Mouse (Mus musculus) kidney, embryonic 16.5 days (tissue): Measurements from ENCODE around the gene Idi1. TPM values are rescaled to one million over a fixed set of nuclear protein-coding genes. Genes with fewer than 3 reads are reported as not detected.
A peak's percentile ranks its signal among the peaks of the same experiment; 100 is the strongest.
"Not testable (repeated sequence)": the region's sequence is repeated elsewhere in the genome, so short reads cannot be mapped to it uniquely, and the experiment has no call there.

Source experiments
- ATAC-seq: fragments of 200-750 bp; cut with Nextera tagmentation; 2 replicates; pipeline ENCODE4 v1.8.0; 2017; ENCODE audit warnings: moderate TSS enrichment; ENCODE audit not compliant: low FRiP score, low TSS enrichment
- H3K27ac ChIP-seq: fragments of 300-500 bp; sonication (generic); 2 replicates; pipeline ENCODE4 v1.5.1; 2014; ENCODE audit warnings: low read length
- H3K27me3 ChIP-seq: fragments of 300-500 bp; sonication (generic); 2 replicates; pipeline ENCODE4 v1.6.1; 2014; ENCODE audit warnings: low read length, control low read depth, mixed read lengths; ENCODE audit not compliant: insufficient read depth
- H3K36me3 ChIP-seq: fragments of 300-500 bp; sonication (generic); 2 replicates; pipeline ENCODE4 v1.6.1; 2014; ENCODE audit warnings: low read length, control low read depth, mixed read lengths; ENCODE audit not compliant: insufficient read depth
- H3K4me1 ChIP-seq: fragments of 300-500 bp; sonication (generic); 2 replicates; pipeline ENCODE4 v1.6.1; 2014; ENCODE audit warnings: low read length, control low read depth, mixed read lengths; ENCODE audit not compliant: insufficient read depth
- H3K4me2 ChIP-seq: fragments of 300-500 bp; sonication (generic); replicated peaks from 2 replicates; pipeline ENCODE4 v1.6.1; 2014; ENCODE audit warnings: low read depth, low read length
- H3K4me3 ChIP-seq: fragments of 300-500 bp; sonication (generic); 2 replicates; pipeline ENCODE4 v1.5.1; 2014; ENCODE audit warnings: mild to moderate bottlenecking, low read length
- H3K9ac ChIP-seq: fragments of 300-500 bp; sonication (generic); replicated peaks from 2 replicates; pipeline ENCODE4 v1.6.1; 2014; ENCODE audit warnings: low read length
- H3K9me3 ChIP-seq: fragments of 300-500 bp; sonication (generic); 2 replicates; pipeline ENCODE4 v1.6.1; 2016; ENCODE audit warnings: low read length, control low read depth
- WGBS: fragments of 180-500 bp; shearing (Covaris S2); extraction: QIAGEN DNeasy Blood & Tissue Kit; methylation state at CpG from one replicate; pipeline ENCODE4 v1.1.7; 2014; 5-methylcytosine and 5-hydroxymethylcytosine counted together
- polyA plus RNA-seq: library from polyadenylated mRNA; unstranded; fragments of >200 nt; fragmentation: Nextera tagmentation; extraction: Ambion mirVana; gene quantifications from 2 replicates; pipeline ENCODE4 v1.2.1, GENCODE M21; 2015

Idi1 gene
- polyA plus RNA-seq, 1 experiment from 2014 or later = 59.7 TPM

DNA sequence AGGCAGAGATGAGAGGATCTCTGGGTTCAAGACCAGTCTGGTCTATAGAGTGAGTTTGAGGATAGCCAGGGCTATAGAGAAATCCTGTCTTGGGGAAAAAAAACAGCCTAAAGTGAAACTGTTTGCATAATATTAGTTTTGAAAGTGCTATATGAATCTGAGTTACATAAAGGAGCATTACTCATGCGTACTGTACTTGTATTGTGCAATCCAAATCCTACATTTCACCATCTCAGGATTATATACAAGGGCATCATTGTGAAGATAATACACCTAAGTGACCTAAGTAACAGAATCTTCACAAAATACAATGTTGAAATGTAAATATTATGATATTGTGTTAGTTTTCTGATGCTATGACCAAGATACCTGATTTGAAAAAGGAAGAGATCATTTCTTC is 11.5 kb upstream of the Idi1 start:
- Histone ChIP-seq H3K4me2 (no peak overlapping the region), H3K27ac (no peak overlapping the region), H3K4me3 (no peak overlapping the region), H3K36me3 (no peaks in the 10 kb centered on the region), H3K4me1 (peaks cover 8% of the 10 kb centered on the region), H3K27me3 (no peaks in the 10 kb centered on the region), H3K9ac (no peak overlapping the region), H3K9me3 (no peaks in the 10 kb centered on the region)
- 95% methylated on average over 1 of the region's 1 CpGs for WGBS
- ATAC-seq = no peak

DNA sequence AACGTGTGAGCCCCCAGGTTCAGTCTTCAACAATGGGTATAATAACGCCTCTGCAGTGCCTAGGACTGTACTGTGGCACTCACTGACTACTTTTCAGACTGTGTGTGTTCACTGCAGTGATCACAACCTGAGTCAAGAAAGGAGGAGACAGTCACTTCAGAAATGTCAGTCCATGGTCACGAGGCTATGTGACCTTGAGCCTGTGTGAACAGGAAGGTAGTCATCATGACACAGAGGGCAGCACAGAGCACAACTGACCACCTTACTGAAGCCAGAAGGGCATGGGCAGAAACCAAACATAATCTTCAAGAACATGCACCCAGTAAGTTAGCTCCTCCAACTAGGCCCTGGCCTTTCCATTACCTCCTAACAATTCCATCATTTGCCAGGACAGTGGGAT is 3.7 kb upstream of the Idi1 start:
- no peak for ATAC-seq
- Histone ChIP-seq H3K9me3 (no peaks in the 10 kb centered on the region), H3K27me3 (no peaks in the 10 kb centered on the region), H3K4me2 (no peak overlapping the region), H3K27ac (no peak overlapping the region), H3K36me3 (no peaks in the 10 kb centered on the region), H3K4me1 (peaks cover 6% of the 10 kb centered on the region; the same call in 1 of the 2 replicates), H3K4me3 (no peak overlapping the region), H3K9ac (no peak overlapping the region)
- 77% methylated on average over 3 of the region's 3 CpGs for WGBS

DNA sequence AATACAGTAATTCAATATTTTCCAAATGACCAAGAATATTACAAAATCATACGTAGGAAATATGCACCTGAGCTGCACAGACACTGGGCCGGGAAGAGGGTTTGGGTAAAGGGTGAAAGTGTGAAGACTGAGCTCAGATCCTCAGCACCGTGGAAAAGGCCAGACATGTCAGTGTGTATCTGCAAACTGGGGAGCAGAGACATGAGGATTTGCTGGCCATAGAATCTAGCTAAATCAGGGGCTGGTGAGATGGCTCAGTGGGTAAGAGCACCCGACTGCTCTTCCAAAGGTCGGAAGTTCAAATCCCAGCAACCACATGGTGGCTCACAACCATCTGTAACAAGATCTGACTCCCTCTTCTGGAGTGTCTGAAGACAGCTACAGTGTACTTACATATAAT is 1.4 kb upstream of the Idi1 start:
- not testable (repeated sequence) for H3K9ac ChIP-seq, H3K4me3 ChIP-seq
- WGBS = 70% methylated on average over 5 of the region's 5 CpGs

GRCm38 (mm10) chr13:8886185-8886560 is 872 bp downstream of the Idi1 start:
- peak overlapping the region; percentile 66 for H3K4me3 ChIP-seq

More for the DNA sequence above, 1.4 kb upstream of the Idi1 start:
- H3K4me1 ChIP-seq = peaks cover 12% of the 10 kb centered on the region; the same call in 1 of the 2 replicates
- not testable (repeated sequence) for H3K9me3 ChIP-seq, ATAC-seq, H3K36me3 ChIP-seq, H3K4me2 ChIP-seq, H3K27me3 ChIP-seq, H3K27ac ChIP-seq

DNA sequence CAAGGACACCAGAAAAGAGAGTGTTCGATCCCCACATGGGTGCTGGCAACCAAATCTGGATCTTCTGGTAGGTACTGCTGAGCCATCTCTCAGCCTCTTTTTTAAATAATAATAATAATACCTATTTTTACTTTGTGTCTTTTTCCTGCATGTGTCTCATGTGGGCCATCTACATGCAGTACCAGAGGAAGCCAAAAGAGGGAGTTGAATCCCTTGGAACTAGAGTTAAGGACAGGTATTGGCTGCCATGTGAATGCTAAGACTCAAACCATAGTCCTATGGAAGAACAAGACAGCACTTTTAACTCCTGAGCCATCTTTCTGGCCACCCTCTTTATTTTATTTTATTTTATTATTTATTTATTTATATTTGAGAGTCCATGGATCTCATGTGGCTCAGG is 3.3 kb downstream of the Idi1 start:
- 97% methylated on average over 1 of the region's 1 CpGs for WGBS
- H3K4me3 ChIP-seq = no peak overlapping the region

More at GRCm38 (mm10) chr13:8886185-8886560, 872 bp downstream of the Idi1 start:
- ATAC-seq = no peak
- Histone ChIP-seq H3K9ac (peak overlapping the region; percentile 69), H3K27me3 (no peaks in the 10 kb centered on the region), H3K4me1 (peaks cover 12% of the 10 kb centered on the region; the same call in 1 of the 2 replicates), H3K9me3 (no peaks in the 10 kb centered on the region), H3K4me2 (peak overlapping the region; percentile 56), H3K36me3 (peaks cover 14% of the 10 kb centered on the region; the same call in 1 of the 2 replicates), H3K27ac (peak overlapping the region; percentile 93; the same call in 1 of the 2 replicates)
- 4% methylated on average over 9 of the region's 9 CpGs for WGBS

DNA sequence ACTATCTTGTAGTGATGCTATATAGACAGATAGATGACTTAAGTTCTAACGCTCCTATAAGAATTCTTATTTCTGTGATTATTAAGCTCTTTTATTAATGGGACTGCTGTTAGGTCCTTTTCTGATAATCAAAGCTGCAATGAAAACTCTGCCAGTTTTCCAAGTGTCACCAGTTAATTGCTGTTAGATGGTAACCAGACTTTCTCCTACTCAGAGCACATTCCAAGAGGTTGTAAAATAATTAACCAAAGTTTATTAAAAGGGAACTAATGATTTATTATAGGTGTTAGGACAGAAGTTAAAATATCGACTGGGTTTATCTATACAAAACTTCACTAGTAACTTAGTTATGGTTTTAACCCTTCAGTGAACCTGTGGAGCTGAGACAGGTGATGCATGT is 20.7 kb downstream of the Idi1 start:
- H3K9me3 ChIP-seq = peaks cover 15% of the 10 kb centered on the region
- not testable (repeated sequence) for H3K27ac ChIP-seq, H3K9ac ChIP-seq, H3K27me3 ChIP-seq, H3K36me3 ChIP-seq, H3K4me2 ChIP-seq, H3K4me3 ChIP-seq, ATAC-seq, H3K4me1 ChIP-seq
- 87% methylated on average over 2 of the region's 2 CpGs for WGBS

More for the DNA sequence above, 3.3 kb downstream of the Idi1 start:
- H3K4me1 ChIP-seq = peaks cover 12% of the 10 kb centered on the region; the same call in 1 of the 2 replicates
- peaks cover 23% of the 10 kb centered on the region for H3K36me3 ChIP-seq
- no peak overlapping the region for H3K4me2 ChIP-seq
- no peak overlapping the region for H3K9ac ChIP-seq
- ATAC-seq = no peak
- no peaks in the 10 kb centered on the region for H3K9me3 ChIP-seq
- H3K27ac ChIP-seq = no peak overlapping the region
- no peaks in the 10 kb centered on the region for H3K27me3 ChIP-seq

DNA sequence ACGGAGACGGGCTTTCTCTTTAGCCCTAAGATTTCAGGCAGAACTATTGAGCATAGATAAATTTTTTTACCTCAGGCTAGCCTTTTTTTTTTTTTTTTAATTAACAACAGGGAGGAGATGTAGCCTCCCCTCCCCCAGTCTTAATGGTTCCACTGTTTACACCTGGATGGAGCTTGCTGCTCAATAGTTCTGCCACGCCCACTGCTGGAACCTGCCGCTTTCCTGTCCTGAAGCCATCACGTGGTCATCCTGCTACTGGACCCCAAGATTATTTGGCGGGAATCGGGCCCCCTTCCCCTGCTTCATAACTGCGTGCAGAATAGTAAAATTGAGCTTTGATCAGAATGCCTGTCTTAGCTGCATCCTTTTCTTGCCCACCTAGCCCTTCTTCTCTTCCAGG is 28.6 kb downstream of the Idi1 start:
- not testable (repeated sequence) for H3K36me3 ChIP-seq, H3K27me3 ChIP-seq, H3K4me1 ChIP-seq, H3K9me3 ChIP-seq, H3K4me2 ChIP-seq, H3K9ac ChIP-seq, ATAC-seq, H3K27ac ChIP-seq, H3K4me3 ChIP-seq
- 93% methylated on average over 8 of the region's 8 CpGs for whole genome bisulfite sequencing

GRCm38 (mm10) chr13:8933499-8933898 is 48.2 kb downstream of the Idi1 start:
- 74% methylated on average over 2 of the region's 2 CpGs for WGBS
- Histone ChIP-seq H3K27ac (no peak overlapping the region), H3K4me2 (no peak overlapping the region), H3K4me3 (no peak overlapping the region), H3K9me3 (no peaks in the 10 kb centered on the region), H3K4me1 (no peaks in the 10 kb centered on the region), H3K27me3 (no peaks in the 10 kb centered on the region), H3K9ac (no peak overlapping the region), H3K36me3 (no peaks in the 10 kb centered on the region)
- no peak for ATAC-seq

DNA sequence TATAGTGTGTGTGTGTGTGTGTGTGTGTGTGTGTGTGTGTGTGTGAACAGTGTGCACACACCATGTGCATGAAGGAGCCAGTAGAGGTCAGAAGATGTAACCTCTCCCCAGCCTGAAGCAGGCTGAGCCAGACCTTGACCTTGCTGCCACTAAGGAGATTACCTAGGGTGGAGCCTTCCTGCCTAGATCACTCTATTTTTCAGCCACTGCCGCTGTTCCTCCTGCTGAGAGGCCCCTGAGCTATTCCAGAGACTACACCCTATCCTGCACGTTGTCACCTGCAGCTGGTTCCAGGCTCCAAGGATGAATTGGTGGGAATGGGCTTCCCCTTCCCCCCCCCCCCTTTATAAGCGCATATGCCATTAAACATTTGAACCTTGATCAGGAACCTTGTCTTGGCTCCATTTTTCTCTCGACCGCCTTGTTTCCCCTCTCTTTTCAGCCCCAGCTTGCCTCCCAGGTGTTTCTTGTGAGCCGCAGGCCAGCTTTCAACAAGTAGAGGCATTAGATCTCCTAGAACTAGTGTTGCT is 52.4 kb downstream of the Idi1 start:
- not testable (repeated sequence) for H3K9ac ChIP-seq, H3K9me3 ChIP-seq, H3K4me2 ChIP-seq, H3K36me3 ChIP-seq, H3K4me1 ChIP-seq, H3K27me3 ChIP-seq, H3K27ac ChIP-seq, H3K4me3 ChIP-seq, ATAC-seq
- 76% methylated on average over 5 of the region's 6 CpGs for WGBS

GRCm38 (mm10) chr13:8941110-8941509 is 55.8 kb downstream of the Idi1 start:
- not testable (repeated sequence) for H3K9ac ChIP-seq, H3K9me3 ChIP-seq, H3K4me1 ChIP-seq, ATAC-seq, H3K27me3 ChIP-seq, H3K27ac ChIP-seq, H3K4me2 ChIP-seq, H3K36me3 ChIP-seq, H3K4me3 ChIP-seq
- 93% methylated on average over 4 of the region's 4 CpGs for WGBS
